Mouse (Mus musculus): Measurements from ENCODE around the gene Tcf20. TPM values are rescaled to one million over a fixed set of nuclear protein-coding genes. Genes with fewer than 3 reads are reported as not detected.

Tcf20 gene
- total RNA-seq, 2 experiments from 2014 or later, result 40.7 to 75.9 TPM

- ATAC-seq (ENCODE audit: poor library complexity, severe bottlenecking), result no peak
These were observed 223.8 kb downstream of the Tcf20 start, which contains the start of gene Cyp2d40 for GRCm38 (mm10) chr15:82763631-82764420. Cyp2d40 (minus strand) TSS chr15:82764183.

Other genes starting within 250 kb of the Tcf20 start
- gene Cyp2d40, start 223.7 kb downstream of the Tcf20 start, total RNA-seq (2015), result not detected in 2 replicates
- gene Cyp2d40, start 223.7 kb downstream of the Tcf20 start, total RNA-seq (2017), result not detected in 2 replicates
- not detected in 2 replicates for gene Cyp2d26, start 193.6 kb downstream of the Tcf20 start, total RNA-seq (2015)
- not detected in 2 replicates for gene Cyp2d26, start 193.6 kb downstream of the Tcf20 start, total RNA-seq (2017)
- gene Nfam1, start 45.4 kb upstream of the Tcf20 start, total RNA-seq (2015), result 159 TPM in 2 replicates
- gene Nfam1, start 45.4 kb upstream of the Tcf20 start, total RNA-seq (2017), result 189 and 212 TPM in 2 replicates
- gene Serhl, start 101.6 kb upstream of the Tcf20 start, total RNA-seq (2015), result 36.6 and 46.4 TPM in 2 replicates
- 27.0 and 34.6 TPM in 2 replicates for gene Serhl, start 101.6 kb upstream of the Tcf20 start, total RNA-seq (2017)
- 17.5 and 21.2 TPM in 2 replicates for gene Rrp7a, start 134.9 kb upstream of the Tcf20 start, total RNA-seq (2015)
- 50.8 and 57.9 TPM in 2 replicates for gene Rrp7a, start 134.9 kb upstream of the Tcf20 start, total RNA-seq (2017)
- gene Poldip3, start 161.5 kb upstream of the Tcf20 start, total RNA-seq (2015), result 41.5 and 45.2 TPM in 2 replicates
- gene Poldip3, start 161.5 kb upstream of the Tcf20 start, total RNA-seq (2017), result 96.6 and 118 TPM in 2 replicates
- gene Cyb5r3, start 184.7 kb upstream of the Tcf20 start, total RNA-seq (2015), result 42.8 and 44.7 TPM in 2 replicates
- gene Cyb5r3, start 184.7 kb upstream of the Tcf20 start, total RNA-seq (2017), result 21.0 and 24.5 TPM in 2 replicates

All from megakaryocyte, adult 5-6 weeks (primary cell).